Mouse (Mus musculus) 416B (cell line): ENCODE results near the gene Gng5.

Experiments
- DNase-seq: peaks from one replicate; pipeline ENCODE4 v3.0.0; 2011; ENCODE audit warnings: low read depth

Gng5 gene

DNA sequence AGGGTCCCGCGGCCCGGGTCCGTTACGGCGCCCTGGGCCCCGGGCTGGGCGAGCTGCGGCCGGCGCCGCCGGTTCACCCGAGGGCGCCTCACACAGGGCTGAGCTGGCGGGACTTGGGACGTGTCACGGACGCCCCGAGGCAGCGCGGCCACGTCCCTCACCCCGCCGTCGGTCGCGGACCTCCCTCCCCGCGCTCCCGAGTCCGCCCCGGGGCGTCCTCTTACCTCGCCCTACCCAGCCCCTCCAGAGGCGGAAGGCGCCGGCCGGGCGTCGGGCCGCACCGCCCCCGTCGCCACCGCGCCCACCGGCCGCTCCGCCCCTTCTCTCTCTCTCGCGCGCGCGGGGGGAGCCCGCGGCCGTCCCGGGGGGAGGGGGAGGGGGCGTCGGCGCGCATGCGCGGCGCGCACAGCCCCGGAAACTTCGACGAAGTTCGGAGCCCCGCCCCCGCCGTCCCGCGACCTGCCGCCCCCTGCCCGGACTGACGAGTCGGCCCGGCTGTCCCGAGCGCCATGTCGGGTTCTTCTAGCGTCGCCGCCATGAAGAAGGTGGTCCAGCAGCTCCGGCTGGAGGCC lies at the start of gene Gng5, which contains the start of gene Spata1:
Gene Gng5 (plus strand): TSS at position 377 of the 572 bp plus-strand sequence.
Gene Spata1 (minus strand): TSS at position 323 of the 572 bp plus-strand sequence.
- DNase-seq = peak; percentile 84

DNA sequence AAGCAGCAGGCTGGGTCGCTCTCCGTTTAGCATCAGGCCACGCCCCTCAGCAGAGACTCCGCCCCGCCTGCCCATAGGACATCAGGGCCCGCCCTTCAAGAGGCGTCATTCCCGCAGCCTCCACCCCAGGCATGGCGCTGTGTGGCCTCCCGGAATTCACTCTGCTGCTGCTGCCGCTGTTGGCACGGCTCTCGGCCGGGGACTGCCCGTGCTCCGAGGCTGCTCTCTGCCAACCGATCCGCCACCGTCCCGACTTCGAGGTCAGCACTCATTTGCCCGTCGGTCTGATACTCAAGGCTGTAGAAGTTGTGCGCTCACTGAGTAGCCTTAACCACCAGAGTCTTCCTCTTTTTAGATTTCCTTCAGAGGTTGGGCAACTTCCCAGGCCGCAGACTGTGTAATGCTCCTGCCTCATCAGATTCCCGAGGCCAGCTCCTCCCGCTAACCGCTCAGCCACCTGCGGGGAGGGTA lies 49.2 kb upstream of the Gng5 start:
- peak; percentile 94 for DNase-seq

DNA sequence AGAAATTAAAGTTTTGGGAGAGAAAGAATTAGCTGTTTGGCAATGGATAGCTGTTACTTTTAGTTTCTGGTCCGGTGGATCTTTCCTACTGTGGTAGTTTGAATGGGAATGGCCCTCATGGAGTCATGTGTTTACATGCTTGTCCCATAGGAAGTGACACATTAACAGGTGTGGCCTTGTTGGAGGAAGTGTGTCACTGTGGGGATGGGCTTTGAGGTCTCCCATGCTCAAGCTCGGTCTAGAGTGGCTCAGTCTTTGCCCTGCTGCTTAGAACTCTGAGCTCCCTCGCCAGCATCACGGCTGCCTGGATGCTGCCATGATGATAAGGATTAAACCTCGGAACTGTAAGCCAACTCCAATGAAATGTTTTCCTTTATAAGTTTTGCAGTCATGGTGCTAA lies 48.2 kb upstream of the Gng5 start:
- DNase-seq = peak; percentile 82

DNA sequence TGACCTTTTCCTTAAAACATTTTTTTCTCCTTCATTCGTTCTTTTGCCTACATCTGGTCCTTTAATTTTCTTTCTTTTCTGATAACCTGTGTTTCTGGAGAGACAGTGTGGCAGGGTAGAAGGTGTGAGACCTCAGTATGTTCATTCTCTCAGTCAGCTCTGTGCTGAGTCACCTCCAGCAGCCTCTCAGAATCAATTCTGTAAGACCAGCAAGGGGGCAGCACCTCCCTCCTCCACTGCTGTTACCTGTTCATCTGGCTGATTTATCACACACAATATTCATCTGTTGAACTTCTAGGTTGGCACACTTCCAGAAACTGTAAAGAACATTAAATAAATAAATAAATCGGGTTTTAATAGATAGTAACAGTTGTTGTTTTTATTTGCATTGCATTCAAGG lies 36.7 kb upstream of the Gng5 start:
- peak; percentile 22 for DNase-seq

- no peak for DNase-seq
Measured at GRCm38 (mm10) chr3:146469226-146469625, 30.4 kb upstream of the Gng5 start.

GRCm38 (mm10) chr3:146472657-146473056 lies 26.9 kb upstream of the Gng5 start:
- DNase-seq = no peak

DNA sequence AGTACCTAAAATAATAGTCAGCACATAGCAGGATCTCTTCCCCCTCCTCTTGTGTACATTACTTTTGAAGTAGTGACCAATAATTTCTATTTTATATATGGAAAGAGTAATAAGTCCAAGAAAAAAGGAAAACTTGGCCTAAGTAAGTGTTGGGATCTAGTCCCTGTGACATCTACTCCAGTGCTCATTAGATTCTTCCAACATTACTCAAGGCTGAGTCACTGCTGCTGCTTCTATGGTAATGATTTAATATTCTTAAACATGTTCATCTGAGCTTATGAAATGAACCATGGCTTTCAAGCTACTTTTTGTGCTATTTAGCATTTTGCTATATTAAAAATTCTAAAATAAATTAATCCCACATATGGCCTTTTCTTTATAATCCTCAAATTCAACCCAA lies 25.9 kb upstream of the Gng5 start:
- DNase-seq = no peak

- no peak for DNase-seq
Measured at GRCm38 (mm10) chr3:146474428-146474827, 25.2 kb upstream of the Gng5 start.

DNA sequence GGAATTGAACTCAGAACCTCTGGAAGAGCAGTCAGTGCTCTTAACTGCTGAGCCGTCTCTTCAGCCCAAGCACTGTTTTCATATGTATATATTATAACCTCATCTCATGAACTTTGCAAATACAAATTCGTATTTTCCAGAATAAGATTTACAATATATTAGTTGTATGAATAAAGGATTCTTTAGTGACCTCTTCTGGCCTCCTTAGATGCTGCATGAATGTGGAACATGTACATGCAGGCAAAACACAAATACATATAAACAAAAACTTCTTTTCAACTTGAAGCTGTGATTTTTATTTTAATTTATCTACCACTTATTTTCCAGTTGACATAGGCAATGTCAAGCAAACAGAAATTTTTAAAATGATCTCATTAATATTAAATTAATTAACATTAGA lies 17.6 kb upstream of the Gng5 start:
- DNase-seq = peak; percentile 50

DNA sequence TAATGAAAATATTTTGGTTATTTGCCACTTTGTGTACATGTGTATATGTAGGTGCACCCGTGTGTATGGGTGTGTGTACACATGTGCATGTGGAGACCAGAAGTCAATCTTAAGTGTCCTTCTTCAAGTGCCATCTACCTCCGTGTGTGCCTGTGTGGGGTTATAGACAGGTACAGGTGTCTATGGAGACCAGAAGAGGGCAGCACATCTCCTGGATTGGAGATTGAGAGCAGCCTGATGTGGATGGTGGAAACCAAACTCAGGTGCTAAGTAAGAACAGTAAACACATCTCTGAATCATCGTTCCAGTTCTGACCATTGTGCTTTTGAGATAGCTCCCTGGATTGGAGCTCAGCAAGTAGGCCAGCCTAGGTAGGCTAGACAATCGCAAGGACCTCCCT lies 13.1 kb upstream of the Gng5 start:
- peak; percentile 48 for DNase-seq

- DNase-seq = no peak
Measured at GRCm38 (mm10) chr3:146494941-146495340, 4.7 kb upstream of the Gng5 start.

DNA sequence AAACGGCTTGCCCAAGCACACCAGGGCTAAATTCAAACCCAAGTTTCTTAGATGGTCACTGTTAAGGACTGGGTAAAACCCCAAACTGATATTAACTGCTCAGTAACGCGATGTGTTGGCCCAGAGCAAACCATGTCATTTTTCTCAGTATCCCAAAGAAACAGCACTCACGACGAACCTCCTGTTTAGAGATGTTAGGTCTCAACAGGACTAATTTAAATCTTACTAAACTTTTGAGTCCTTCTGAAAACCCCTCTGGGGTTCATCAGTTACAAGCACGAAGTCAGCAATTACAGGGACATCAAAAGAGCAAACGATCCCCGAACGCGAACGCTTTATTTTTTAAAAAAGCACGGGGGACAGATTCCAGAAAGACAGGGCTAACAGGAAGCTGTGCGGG lies 618 bp upstream of the Gng5 start:
- DNase-seq = peak; percentile 57

GRCm38 (mm10) chr3:146500003-146500809 lies 599 bp downstream of the Gng5 start:
- DNase-seq = peak; percentile 78

DNA sequence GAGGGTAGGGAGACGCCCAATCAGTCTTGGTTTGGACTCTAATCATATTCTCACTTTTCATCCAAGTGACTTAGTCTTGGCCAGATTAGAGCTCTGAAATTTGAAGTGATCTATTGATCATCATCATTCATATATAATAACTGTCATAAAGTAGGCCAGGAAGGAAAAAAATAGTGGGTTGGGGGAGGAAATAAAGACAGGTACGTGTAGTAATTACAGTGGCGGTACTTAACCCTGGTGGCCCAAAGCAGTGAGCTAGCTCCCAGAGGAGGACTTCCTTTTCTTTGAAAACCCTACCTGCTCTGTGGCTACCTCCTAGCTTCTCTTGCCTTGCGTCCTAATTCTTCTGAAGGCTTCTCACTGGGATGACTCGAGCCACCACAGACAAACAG lies 1.2 kb downstream of the Gng5 start:
- DNase-seq = no peak

GRCm38 (mm10) chr3:146501601-146502123 lies 2.1 kb downstream of the Gng5 start:
- DNase-seq = no peak

DNA sequence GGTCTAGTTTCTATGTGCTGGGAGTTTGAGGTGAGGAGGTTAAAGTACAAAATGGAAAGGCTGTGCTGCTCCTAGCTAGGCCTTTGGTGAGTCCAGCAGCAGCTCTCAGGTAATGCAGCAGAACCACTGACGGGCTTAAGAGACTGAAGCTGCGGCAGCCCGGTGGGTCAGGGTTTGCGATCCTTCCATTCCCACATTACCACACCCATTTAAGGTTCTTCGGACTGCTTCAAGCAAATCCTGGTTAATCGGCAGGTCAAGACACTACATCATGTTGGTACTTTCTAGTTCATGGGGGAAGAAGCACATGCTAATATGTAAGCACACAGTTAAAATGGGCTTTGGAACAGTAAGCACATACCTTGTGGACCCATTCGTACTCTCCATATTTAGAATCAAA lies 7.1 kb downstream of the Gng5 start:
- DNase-seq = no peak

GRCm38 (mm10) chr3:146520226-146520797 lies 20.7 kb downstream of the Gng5 start:
- no peak for DNase-seq

DNA sequence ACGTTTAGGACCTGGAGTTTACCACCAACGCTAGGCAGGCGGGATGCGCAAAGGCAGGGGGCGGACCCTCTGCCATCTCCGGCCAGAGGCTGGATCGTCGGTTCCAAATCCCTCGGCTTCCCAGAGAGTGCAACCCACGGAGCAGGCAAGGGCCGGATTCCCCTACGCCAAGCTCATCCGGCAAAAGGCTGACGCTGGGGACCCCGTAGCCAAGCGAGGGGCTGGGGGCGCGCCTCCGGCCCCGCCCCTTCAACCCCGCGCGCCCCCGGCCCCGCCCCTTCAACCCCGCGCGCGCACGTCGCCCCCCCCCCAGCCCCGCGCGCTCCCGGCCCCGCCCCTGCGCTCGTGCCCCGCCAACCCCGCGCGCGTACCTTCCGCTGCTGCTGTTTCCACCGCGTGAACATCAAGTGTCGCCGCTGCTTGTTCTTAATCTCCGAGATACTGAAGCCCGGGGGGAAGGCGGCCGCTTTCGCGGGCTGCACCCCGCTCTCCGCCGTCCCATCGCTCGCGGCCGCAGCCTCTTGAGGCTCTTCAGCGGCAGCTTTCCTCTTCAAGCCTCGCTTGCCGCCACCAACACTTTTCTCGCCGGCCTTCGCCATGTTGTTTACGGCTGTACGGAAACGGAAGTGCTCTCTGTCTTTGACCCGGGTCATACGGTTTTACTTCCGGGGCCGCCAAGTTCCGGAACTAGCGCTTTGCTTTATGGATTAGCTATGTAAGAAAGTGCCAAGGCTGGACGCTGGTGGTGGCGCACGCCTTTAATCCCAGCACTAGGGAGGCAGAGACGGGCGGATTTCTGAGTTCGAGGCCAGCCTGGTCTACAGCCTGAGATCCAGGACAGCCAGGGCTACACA lies 21.4 kb downstream of the Gng5 start, which contains the start of gene Rpf1:
Gene Rpf1 (minus strand): TSS at position 632 of the 854 bp plus-strand sequence.
- peak; percentile 97 for DNase-seq

- DNase-seq = no peak
Measured at GRCm38 (mm10) chr3:146521652-146522020, 22.0 kb downstream of the Gng5 start.

DNA sequence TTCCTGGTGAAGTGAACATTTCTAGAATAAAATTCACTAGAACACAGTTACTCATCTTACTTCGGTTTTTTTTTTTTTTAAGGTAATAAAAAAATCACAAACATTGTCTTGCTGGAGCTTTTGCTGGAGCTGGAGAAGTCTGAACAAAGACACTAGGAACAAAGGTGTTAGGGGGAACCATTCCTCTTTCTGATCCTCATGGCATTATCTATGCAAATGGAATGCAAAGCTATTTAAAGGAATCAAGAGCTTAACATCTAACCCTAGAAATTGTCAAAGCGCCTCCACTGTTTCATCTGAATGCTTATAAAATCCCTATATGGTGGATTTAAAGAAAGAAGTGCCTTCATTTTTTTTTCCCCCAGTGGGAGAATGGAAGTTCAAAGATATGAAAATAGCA lies 28.7 kb downstream of the Gng5 start:
- no peak for DNase-seq

- DNase-seq = no peak
Measured at GRCm38 (mm10) chr3:146534986-146535385, 35.4 kb downstream of the Gng5 start.
